Mouse (Mus musculus): ENCODE data around the gene Ccdc121. TPM values are rescaled to one million over a fixed set of nuclear protein-coding genes. Genes with fewer than 3 reads are reported as not detected.
A peak's percentile ranks its signal among the peaks of the same experiment; 100 is the strongest.

Gene Ccdc121
- not detected in 2 replicates for total RNA-seq (2012; rRNA removed)

DNA sequence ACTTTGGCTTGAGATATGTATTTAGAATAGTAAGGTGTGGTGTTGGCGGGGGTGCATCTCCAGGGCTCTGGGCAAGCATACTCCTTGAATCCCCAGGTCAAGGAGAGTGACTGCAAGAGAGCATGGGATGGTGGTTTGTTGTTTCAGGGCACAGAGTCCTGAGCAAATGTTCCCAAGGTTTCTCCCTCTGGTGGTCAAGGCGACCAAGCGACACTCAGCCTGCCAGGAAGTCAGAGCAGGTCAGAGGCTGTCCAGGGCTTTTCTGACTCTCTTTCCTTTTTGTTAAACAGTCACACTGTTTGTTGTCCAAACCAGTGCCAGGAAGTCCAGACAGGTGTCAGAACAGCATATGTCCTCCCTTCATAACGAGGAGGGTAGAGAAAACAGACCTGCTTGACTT, at the start of gene Ccdc121:
Gene Ccdc121 (minus strand): TSS at position 145 of the 400 bp plus-strand sequence.
- no peak for TF ChIP-seq MAFK (IDR thresholded peaks at IDR 0.05; ENCODE audit: insufficient read depth, low read depth, low read length)
- no peak for TF ChIP-seq ZNF384 (IDR thresholded peaks at IDR 0.05; ENCODE audit: low read depth, low read length)
- no peak for TF ChIP-seq HCFC1 (IDR thresholded peaks at IDR 0.05; ENCODE audit: borderline replicate concordance, insufficient read depth, low read length)
- no peak for TF ChIP-seq CHD2 (IDR thresholded peaks at IDR 0.05; ENCODE audit: low read depth, low read length)
- no peak for TF ChIP-seq ZC3H11A (IDR thresholded peaks at IDR 0.05; ENCODE audit: borderline replicate concordance, low read depth, low read length)
- no peak within 1 kb of the TSS for H3K9ac ChIP-seq (ENCODE audit: insufficient read depth, low read depth, low read length, poor library complexity, severe bottlenecking)
- DNase-seq (ENCODE audit: low read depth, low spot score) = peak; percentile 22
- H3K4me1 ChIP-seq (ENCODE audit: control insufficient read depth in 2 of 2, insufficient read depth in 2 of 2, low read length in 2 of 2, poor library complexity in 1 of 2) = no peaks in the 10 kb centered on the region
- no peaks in the 10 kb centered on the region for H3K36me3 ChIP-seq (ENCODE audit: control insufficient read depth, insufficient read depth, low read length, poor library complexity, severe bottlenecking)
- H3K27ac ChIP-seq (ENCODE audit: insufficient read depth, low read depth, low read length, poor library complexity, severe bottlenecking) = no peak within 1 kb of the TSS
- H3K9me3 ChIP-seq (ENCODE audit: control insufficient read depth, insufficient read depth, low read depth, low read length) = no peaks in the 10 kb centered on the region
- in situ Hi-C loops (cut with MboI; ENCODE audit: low sequenced_read_pairs in 2 of 2, unreplicated experiment in 2 of 2) = no loop called here
- H3K4me3 ChIP-seq (ENCODE audit: insufficient read depth in 1 of 2, low read depth in 1 of 2, low read length in 2 of 2, poor library complexity in 1 of 2, severe bottlenecking in 1 of 2) = peak within 1 kb of the TSS in 1 of 2 experiments; percentile 8; a peak in 1 of 4 replicates

- Histone ChIP-seq H3K4me1 (ENCODE audit: control insufficient read depth in 2 of 2, insufficient read depth in 2 of 2, low read length in 2 of 2, poor library complexity in 1 of 2) (no peaks in the 10 kb centered on the region), H3K36me3 (ENCODE audit: control insufficient read depth, insufficient read depth, low read length, poor library complexity, severe bottlenecking) (no peaks in the 10 kb centered on the region), H3K4me3 (ENCODE audit: insufficient read depth in 1 of 2, low read depth in 1 of 2, low read length in 2 of 2, poor library complexity in 1 of 2, severe bottlenecking in 1 of 2) (no peak overlapping the region), H3K9me3 (ENCODE audit: control insufficient read depth, insufficient read depth, low read depth, low read length) (no peaks in the 10 kb centered on the region), H3K27ac (ENCODE audit: insufficient read depth, low read depth, low read length, poor library complexity, severe bottlenecking) (no peak overlapping the region), H3K9ac (ENCODE audit: insufficient read depth, low read depth, low read length, poor library complexity, severe bottlenecking) (no peak overlapping the region)
- TF ChIP-seq MAFK (IDR thresholded peaks at IDR 0.05; ENCODE audit: insufficient read depth, low read depth, low read length) (no peak), HCFC1 (IDR thresholded peaks at IDR 0.05; ENCODE audit: borderline replicate concordance, insufficient read depth, low read length) (no peak), ZNF384 (IDR thresholded peaks at IDR 0.05; ENCODE audit: low read depth, low read length) (no peak), ZC3H11A (IDR thresholded peaks at IDR 0.05; ENCODE audit: borderline replicate concordance, low read depth, low read length) (no peak), CHD2 (IDR thresholded peaks at IDR 0.05; ENCODE audit: low read depth, low read length) (no peak)
- in situ Hi-C loops (cut with MboI; ENCODE audit: low sequenced_read_pairs in 2 of 2, unreplicated experiment in 2 of 2) = no loop called here
- DNase-seq (ENCODE audit: low read depth, low spot score) = no peak
These were observed 49.1 kb upstream of the Ccdc121 start for GRCm38 (mm10) chr1:181560325-181560724.

DNA sequence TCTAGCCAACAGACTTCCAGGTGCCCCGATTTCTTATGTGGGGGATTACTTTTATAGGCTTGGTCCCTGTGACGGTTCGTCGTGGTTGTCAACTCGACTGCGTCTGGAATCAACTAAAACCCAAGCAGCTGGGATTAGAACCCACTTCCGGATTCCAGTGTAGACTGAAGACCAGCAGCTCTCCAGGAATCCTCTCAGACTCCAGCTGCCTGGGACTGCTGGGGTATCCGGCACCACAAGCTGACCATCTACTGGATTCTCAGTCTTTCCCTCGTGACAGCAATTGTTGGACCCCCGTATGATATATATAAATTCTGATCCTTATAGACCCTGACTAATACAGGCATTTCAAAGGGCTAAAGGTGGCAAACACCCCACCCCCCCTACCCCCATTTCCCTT, 48.4 kb upstream of the Ccdc121 start:
- Histone ChIP-seq H3K27ac (ENCODE audit: insufficient read depth, low read depth, low read length, poor library complexity, severe bottlenecking) (no peak overlapping the region), H3K4me3 (ENCODE audit: insufficient read depth in 1 of 2, low read depth in 1 of 2, low read length in 2 of 2, poor library complexity in 1 of 2, severe bottlenecking in 1 of 2) (no peak overlapping the region), H3K9ac (ENCODE audit: insufficient read depth, low read depth, low read length, poor library complexity, severe bottlenecking) (no peak overlapping the region), H3K9me3 (ENCODE audit: control insufficient read depth, insufficient read depth, low read depth, low read length) (no peaks in the 10 kb centered on the region), H3K4me1 (ENCODE audit: control insufficient read depth in 2 of 2, insufficient read depth in 2 of 2, low read length in 2 of 2, poor library complexity in 1 of 2) (no peaks in the 10 kb centered on the region), H3K36me3 (ENCODE audit: control insufficient read depth, insufficient read depth, low read length, poor library complexity, severe bottlenecking) (no peaks in the 10 kb centered on the region)
- no peak for DNase-seq (ENCODE audit: low read depth, low spot score)
- in situ Hi-C loops (cut with MboI; ENCODE audit: low sequenced_read_pairs in 2 of 2, unreplicated experiment in 2 of 2) = no loop called here
- TF ChIP-seq ZNF384 (IDR thresholded peaks at IDR 0.05; ENCODE audit: low read depth, low read length) (no peak), CHD2 (IDR thresholded peaks at IDR 0.05; ENCODE audit: low read depth, low read length) (no peak), HCFC1 (IDR thresholded peaks at IDR 0.05; ENCODE audit: borderline replicate concordance, insufficient read depth, low read length) (no peak), MAFK (IDR thresholded peaks at IDR 0.05; ENCODE audit: insufficient read depth, low read depth, low read length) (no peak), ZC3H11A (IDR thresholded peaks at IDR 0.05; ENCODE audit: borderline replicate concordance, low read depth, low read length) (no peak)

- Histone ChIP-seq H3K4me1 (ENCODE audit: control insufficient read depth in 2 of 2, insufficient read depth in 2 of 2, low read length in 2 of 2, poor library complexity in 1 of 2) (no peaks in the 10 kb centered on the region), H3K9ac (ENCODE audit: insufficient read depth, low read depth, low read length, poor library complexity, severe bottlenecking) (no peak overlapping the region), H3K9me3 (ENCODE audit: control insufficient read depth, insufficient read depth, low read depth, low read length) (no peaks in the 10 kb centered on the region), H3K36me3 (ENCODE audit: control insufficient read depth, insufficient read depth, low read length, poor library complexity, severe bottlenecking) (no peaks in the 10 kb centered on the region), H3K27ac (ENCODE audit: insufficient read depth, low read depth, low read length, poor library complexity, severe bottlenecking) (no peak overlapping the region), H3K4me3 (ENCODE audit: insufficient read depth in 1 of 2, low read depth in 1 of 2, low read length in 2 of 2, poor library complexity in 1 of 2, severe bottlenecking in 1 of 2) (no peak overlapping the region)
- TF ChIP-seq ZNF384 (IDR thresholded peaks at IDR 0.05; ENCODE audit: low read depth, low read length) (no peak), HCFC1 (IDR thresholded peaks at IDR 0.05; ENCODE audit: borderline replicate concordance, insufficient read depth, low read length) (no peak), ZC3H11A (IDR thresholded peaks at IDR 0.05; ENCODE audit: borderline replicate concordance, low read depth, low read length) (no peak), MAFK (IDR thresholded peaks at IDR 0.05; ENCODE audit: insufficient read depth, low read depth, low read length) (no peak), CHD2 (IDR thresholded peaks at IDR 0.05; ENCODE audit: low read depth, low read length) (no peak)
- DNase-seq (ENCODE audit: low read depth, low spot score) = no peak
- in situ Hi-C loops (cut with MboI; ENCODE audit: low sequenced_read_pairs in 2 of 2, unreplicated experiment in 2 of 2) = no loop called here
These were observed 44.2 kb upstream of the Ccdc121 start for GRCm38 (mm10) chr1:181555475-181555874.
